Mouse (Mus musculus) hindbrain, embryonic 10.5 days (tissue): ENCODE data around the gene Cdkl4. TPM values are rescaled to one million over a fixed set of nuclear protein-coding genes. Genes with fewer than 3 reads are reported as not detected.
"Not testable (repeated sequence)": the region's sequence is repeated elsewhere in the genome, so short reads cannot be mapped to it uniquely, and the experiment has no call there.

Experiments
- DNase-seq: peaks from one replicate; pipeline ENCODE4 v3.0.0-alpha.2; 2017; ENCODE audit warnings: low spot score
- H3K27ac ChIP-seq: fragments of 300-500 bp; sonication (generic); 2 replicates; pipeline ENCODE4 v1.5.1; 2016; ENCODE audit warnings: mild to moderate bottlenecking, moderate library complexity
- H3K27me3 ChIP-seq: fragments of 300-500 bp; sonication (generic); 2 replicates; pipeline ENCODE4 v1.6.1; 2016; ENCODE audit warnings: mild to moderate bottlenecking; ENCODE audit not compliant: poor library complexity, insufficient read depth, severe bottlenecking
- H3K36me3 ChIP-seq: fragments of 300-500 bp; sonication (generic); 2 replicates; pipeline ENCODE4 v1.6.1; 2016; ENCODE audit warnings: mild to moderate bottlenecking, moderate library complexity
- H3K4me1 ChIP-seq: fragments of 300-500 bp; sonication (generic); replicated peaks from 2 replicates; pipeline ENCODE4 v1.6.1; 2016; ENCODE audit warnings: mild to moderate bottlenecking
- H3K4me3 ChIP-seq: fragments of 300-500 bp; sonication (generic); 2 replicates; pipeline ENCODE4 v1.5.1; 2016; ENCODE audit warnings: mild to moderate bottlenecking, moderate library complexity
- H3K9me3 ChIP-seq: fragments of 300-500 bp; sonication (generic); 2 replicates; pipeline ENCODE4 v1.6.1; 2016; ENCODE audit warnings: mild to moderate bottlenecking, moderate library complexity
- WGBS: fragments of 180-500 bp; shearing (Covaris S2); methylation state at CpG from one replicate; pipeline ENCODE4 v1.1.7; 2016; 5-methylcytosine and 5-hydroxymethylcytosine counted together
- polyA plus RNA-seq: library from polyadenylated mRNA; unstranded; fragments of >200 nt; fragmentation: Nextera tagmentation; extraction: Ambion mirVana; gene quantifications from 2 replicates; pipeline ENCODE4 v1.2.1, GENCODE M21; 2016

Gene Cdkl4
- polyA plus RNA-seq, 1 experiment from 2014 or later, result 2.9 TPM

DNA sequence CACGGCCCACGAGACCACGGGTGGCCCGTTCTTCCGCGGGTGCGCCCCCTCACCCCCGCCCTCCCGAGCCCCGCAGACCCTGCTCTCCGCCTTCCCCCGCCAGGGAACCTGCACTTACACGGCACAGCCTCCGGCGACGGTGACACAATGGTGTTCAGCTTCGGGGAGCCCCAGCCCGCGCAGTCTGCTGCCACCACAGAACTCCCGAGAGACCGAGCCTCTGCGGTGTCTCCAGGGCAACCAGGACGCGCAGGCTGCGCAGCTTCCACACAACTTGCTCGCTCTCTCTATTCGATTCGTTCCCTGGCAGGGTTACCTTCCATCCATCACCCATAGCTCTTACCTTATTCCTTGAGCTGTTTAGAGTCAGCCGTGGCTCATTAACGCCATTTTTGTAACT lies 399 bp downstream of the Cdkl4 start:
- WGBS, result 1% methylated on average over 30 of the region's 30 CpGs
- peaks cover 18% of the 10 kb centered on the region for H3K4me1 ChIP-seq
- no peaks in the 10 kb centered on the region for H3K27me3 ChIP-seq
- H3K27ac ChIP-seq, result peak overlapping the region; percentile 84
- peaks cover 23% of the 10 kb centered on the region for H3K36me3 ChIP-seq
- H3K9me3 ChIP-seq, result no peaks in the 10 kb centered on the region
- H3K4me3 ChIP-seq, result peak overlapping the region; percentile 66
- DNase-seq, result peak; percentile 72

DNA sequence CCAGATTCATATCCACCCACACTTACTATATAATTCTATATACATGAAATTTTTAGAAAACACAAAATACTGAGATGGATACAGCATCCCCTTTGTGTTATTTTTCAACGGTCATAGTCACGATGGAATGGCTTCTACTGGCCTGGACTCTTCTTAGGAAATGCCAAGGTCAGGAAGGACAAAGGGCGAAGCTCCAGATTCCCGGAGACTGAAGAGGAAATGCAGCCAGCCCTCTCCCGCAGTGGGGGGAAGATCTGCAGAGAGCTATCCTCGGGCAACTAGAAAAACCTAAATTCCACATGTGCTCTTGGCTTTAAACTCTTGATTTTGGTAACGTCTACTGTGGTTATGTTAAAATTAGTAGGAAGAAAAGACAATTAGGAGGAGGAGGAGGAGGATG lies 2.6 kb downstream of the Cdkl4 start:
- Histone ChIP-seq H3K4me3 (no peak overlapping the region), H3K9me3 (no peaks in the 10 kb centered on the region), H3K27me3 (no peaks in the 10 kb centered on the region), H3K4me1 (peaks cover 25% of the 10 kb centered on the region), H3K36me3 (0 out of 2 replicates have a peak, but pooled peaks cover 3% of the 10 kb centered on the region), H3K27ac (no peak overlapping the region)
- 71% methylated on average over 7 of the region's 7 CpGs for WGBS
- no peak for DNase-seq

DNA sequence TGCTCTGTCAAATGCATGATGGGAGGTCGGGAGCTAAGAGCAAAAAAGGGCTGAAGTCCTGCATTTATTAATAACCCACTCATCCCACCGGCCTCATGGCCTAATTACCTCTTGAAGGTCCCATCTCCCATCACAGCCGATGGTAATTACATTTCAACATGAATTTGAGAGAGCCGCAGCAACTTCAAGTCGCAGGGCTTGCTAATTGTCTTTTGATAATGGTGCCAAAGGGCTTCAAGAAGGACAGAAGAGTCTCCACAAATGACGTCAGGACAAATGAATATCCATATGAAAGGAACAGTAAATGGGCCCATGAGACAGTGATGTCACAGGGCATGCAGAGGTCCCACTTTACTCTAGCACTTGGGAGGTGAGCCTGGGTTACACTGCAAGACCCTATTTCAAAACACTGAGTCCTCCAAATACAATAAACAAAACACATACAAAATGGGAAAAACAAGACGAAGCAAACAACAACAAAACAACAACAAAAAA lies 3.1 kb downstream of the Cdkl4 start:
- H3K27ac ChIP-seq, result no peak overlapping the region
- no peak overlapping the region for H3K4me3 ChIP-seq
- DNase-seq, result no peak
- no peaks in the 10 kb centered on the region for H3K9me3 ChIP-seq
- WGBS, result 73% methylated on average over 7 of the region's 7 CpGs
- H3K36me3 ChIP-seq, result no peaks in the 10 kb centered on the region
- no peaks in the 10 kb centered on the region for H3K27me3 ChIP-seq
- peaks cover 25% of the 10 kb centered on the region for H3K4me1 ChIP-seq

DNA sequence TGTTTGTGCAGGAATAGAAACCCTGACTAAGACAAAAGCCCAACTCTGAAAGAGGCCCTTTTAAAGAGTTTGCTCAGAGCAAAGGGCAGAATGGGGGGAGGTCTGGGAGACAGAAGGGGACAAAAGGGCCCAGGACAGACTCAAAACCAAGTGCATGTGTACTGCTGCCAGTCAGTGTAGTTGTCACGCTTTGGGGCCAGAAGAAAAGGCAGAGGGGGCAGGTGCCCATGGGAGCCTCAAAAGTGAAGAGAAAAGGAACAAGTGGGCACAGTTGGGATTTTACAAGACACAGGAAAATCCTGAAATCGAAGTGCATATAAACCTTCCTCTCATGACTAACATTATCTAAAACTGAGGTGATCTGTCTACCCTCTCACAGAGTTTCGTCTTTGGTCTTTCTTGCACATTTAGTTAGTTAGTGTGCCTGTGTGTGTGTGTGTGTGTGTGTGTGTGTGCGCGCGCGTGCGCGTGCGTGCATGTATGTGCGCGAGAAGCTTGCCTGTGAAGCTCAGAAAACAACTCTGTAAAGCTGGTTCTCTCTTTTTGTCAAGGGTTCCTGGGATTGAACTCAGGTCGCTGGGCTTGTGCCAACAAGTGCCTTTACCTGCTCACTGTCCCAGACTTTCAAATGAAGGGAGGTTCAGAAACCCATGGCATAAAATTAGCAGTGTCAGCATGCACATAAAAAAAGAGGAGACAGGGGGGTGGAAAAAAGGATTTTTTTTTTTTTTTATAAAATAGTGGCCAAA lies 5.3 kb downstream of the Cdkl4 start:
- Histone ChIP-seq H3K4me1 (peaks cover 21% of the 10 kb centered on the region), H3K27ac (no peak overlapping the region), H3K9me3 (0 out of 2 replicates have a peak, but pooled peaks cover 3% of the 10 kb centered on the region), H3K36me3 (no peaks in the 10 kb centered on the region), H3K27me3 (no peaks in the 10 kb centered on the region), H3K4me3 (no peak overlapping the region)
- 89% methylated on average over 13 of the region's 13 CpGs for WGBS
- no peak for DNase-seq

DNA sequence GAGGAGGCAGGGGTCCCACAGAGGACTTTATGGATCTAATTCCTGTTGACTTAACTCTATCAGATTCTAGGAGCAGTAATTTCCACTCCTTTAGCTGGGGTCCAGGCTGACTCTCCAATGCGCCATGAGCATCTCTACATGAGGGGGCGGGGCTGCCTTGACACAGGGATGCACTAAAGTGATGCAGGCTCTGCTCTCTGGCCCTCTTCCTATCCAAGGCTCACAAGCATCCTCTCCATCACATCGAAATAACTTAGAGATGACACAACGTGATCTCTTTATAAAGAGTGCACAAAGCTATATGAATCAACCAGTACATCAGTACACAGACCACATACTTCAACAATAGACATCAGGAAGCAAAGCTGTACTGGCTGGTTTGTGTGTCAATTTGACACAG lies 6.2 kb downstream of the Cdkl4 start:
- WGBS, result 89% methylated on average over 4 of the region's 4 CpGs
- no peaks in the 10 kb centered on the region for H3K36me3 ChIP-seq
- 0 out of 2 replicates have a peak, but pooled peaks cover 7% of the 10 kb centered on the region for H3K9me3 ChIP-seq
- no peak for DNase-seq
- H3K27ac ChIP-seq, result no peak overlapping the region
- H3K4me1 ChIP-seq, result peaks cover 12% of the 10 kb centered on the region
- H3K4me3 ChIP-seq, result no peak overlapping the region
- H3K27me3 ChIP-seq, result no peaks in the 10 kb centered on the region

DNA sequence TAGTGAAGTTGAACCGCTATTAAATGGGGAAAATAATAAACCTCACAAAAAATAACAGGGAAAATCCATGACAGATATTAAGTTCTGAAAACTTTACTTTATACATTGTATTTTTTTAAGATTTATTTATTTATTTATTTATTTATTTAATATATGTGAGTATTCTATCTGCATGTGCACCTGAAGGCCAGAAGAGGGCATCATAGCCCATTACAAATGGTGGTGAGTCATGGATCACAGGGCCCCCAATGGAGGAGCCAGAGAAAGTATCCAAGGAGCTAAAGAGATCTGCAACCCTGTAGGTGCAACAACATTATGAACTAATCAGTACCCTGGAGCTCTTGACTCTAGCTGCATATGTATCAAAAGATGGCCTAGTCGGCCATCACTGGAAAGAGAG lies 7.9 kb downstream of the Cdkl4 start:
- WGBS, result 95% methylated on average over 1 of the region's 2 CpGs

DNA sequence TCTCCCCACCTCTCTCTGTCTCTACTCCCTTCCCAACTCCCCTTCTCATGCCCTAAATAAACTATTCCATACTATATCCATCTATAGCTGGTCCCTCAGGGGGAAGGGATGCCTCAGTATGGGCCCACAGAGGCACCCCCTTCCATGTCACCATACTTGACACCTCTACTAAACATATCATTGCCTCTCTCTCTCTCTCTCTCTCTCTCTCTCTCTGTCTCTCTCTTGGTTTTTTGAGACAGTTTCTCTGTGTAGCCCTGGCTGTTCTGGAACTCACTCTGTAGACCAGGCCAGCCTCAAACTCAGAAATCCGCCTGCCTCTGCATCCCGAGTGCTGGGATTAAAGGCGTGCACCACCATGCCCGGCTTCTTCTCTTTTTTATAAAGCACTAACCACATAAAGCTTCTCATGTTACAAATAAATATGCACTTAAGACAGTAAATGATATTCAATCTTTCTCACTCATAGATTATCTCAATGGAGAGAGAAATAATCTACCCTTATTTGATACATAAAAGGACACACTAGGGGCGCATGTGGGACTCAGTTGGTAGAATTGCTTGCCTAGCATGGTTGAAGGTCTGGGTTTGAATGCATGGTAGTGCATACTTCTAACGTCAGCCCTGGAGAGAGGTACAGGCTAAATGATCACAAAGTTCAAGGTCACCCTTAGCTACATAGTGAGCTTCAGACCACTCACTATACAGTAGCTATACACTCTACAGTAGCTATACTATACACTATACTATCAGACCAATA lies 8.6 kb downstream of the Cdkl4 start:
- peaks cover 12% of the 10 kb centered on the region for H3K4me1 ChIP-seq
- peaks cover 15% of the 10 kb centered on the region for H3K36me3 ChIP-seq
- H3K4me3 ChIP-seq, result no peak overlapping the region
- 90% methylated on average over 6 of the region's 6 CpGs for WGBS
- DNase-seq, result no peak
- H3K27me3 ChIP-seq, result no peaks in the 10 kb centered on the region
- H3K9me3 ChIP-seq, result peaks cover 24% of the 10 kb centered on the region; the same call in 1 of the 2 replicates
- H3K27ac ChIP-seq, result no peak overlapping the region

More for the DNA sequence above, 7.9 kb downstream of the Cdkl4 start:
- H3K27me3 ChIP-seq, H3K27ac ChIP-seq, H3K36me3 ChIP-seq, H3K4me3 ChIP-seq: not testable (repeated sequence)
- DNase-seq, result peak; percentile 2
- peaks cover 24% of the 10 kb centered on the region; the same call in 1 of the 2 replicates for H3K9me3 ChIP-seq
- H3K4me1 ChIP-seq, result peaks cover 12% of the 10 kb centered on the region

DNA sequence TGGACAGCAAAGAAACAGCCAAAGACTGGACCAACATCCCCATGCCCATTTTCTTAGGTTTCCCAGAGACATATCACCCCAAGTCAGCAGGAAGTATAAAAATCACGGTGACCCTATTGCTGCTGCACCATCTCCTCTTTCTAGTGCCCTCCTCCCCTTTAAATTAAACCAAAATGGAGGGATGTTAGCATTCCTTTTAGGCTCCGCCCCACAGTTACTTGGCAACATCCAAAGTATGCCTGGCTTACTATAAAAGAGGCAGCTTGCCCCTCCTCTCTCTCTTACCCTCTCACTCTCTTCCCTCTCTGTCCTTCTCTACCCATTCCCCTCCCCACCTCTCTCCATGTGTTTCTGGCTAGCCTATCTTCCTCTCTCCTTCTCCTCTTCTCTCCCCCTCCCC lies 9.2 kb downstream of the Cdkl4 start:
- peaks cover 21% of the 10 kb centered on the region for H3K36me3 ChIP-seq
- peak; percentile 1 for DNase-seq
- no peak overlapping the region for H3K27ac ChIP-seq
- H3K4me3 ChIP-seq, result no peak overlapping the region
- peaks cover 12% of the 10 kb centered on the region for H3K4me1 ChIP-seq
- H3K9me3 ChIP-seq, result peaks cover 24% of the 10 kb centered on the region; the same call in 1 of the 2 replicates
- no peaks in the 10 kb centered on the region for H3K27me3 ChIP-seq
- 78% methylated on average over 2 of the region's 2 CpGs for WGBS

DNA sequence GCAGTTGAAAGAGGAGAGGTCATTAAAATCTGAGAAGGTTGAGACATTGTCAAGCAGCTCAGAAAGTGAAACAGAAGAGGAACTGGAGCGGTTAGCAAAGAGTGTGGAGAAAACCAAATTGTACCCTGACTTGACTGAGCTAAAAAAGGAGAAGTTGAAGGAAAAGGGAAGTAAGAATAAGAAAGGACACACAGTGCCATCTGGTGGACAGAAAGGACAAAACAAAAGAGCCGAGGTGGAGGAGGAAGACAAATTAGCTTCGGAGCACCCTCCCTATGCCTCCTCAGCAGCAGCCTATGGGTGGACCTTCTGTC lies 13.0 kb downstream of the Cdkl4 start:
- 0 out of 2 replicates have a peak, but pooled peaks cover 3% of the 10 kb centered on the region for H3K4me1 ChIP-seq
- no peak overlapping the region for H3K27ac ChIP-seq
- no peak overlapping the region for H3K4me3 ChIP-seq
- WGBS, result 78% methylated on average over 3 of the region's 3 CpGs
- peaks cover 21% of the 10 kb centered on the region for H3K36me3 ChIP-seq
- DNase-seq, result no peak
- H3K9me3 ChIP-seq, result peaks cover 24% of the 10 kb centered on the region; the same call in 1 of the 2 replicates
- H3K27me3 ChIP-seq, result no peaks in the 10 kb centered on the region

DNA sequence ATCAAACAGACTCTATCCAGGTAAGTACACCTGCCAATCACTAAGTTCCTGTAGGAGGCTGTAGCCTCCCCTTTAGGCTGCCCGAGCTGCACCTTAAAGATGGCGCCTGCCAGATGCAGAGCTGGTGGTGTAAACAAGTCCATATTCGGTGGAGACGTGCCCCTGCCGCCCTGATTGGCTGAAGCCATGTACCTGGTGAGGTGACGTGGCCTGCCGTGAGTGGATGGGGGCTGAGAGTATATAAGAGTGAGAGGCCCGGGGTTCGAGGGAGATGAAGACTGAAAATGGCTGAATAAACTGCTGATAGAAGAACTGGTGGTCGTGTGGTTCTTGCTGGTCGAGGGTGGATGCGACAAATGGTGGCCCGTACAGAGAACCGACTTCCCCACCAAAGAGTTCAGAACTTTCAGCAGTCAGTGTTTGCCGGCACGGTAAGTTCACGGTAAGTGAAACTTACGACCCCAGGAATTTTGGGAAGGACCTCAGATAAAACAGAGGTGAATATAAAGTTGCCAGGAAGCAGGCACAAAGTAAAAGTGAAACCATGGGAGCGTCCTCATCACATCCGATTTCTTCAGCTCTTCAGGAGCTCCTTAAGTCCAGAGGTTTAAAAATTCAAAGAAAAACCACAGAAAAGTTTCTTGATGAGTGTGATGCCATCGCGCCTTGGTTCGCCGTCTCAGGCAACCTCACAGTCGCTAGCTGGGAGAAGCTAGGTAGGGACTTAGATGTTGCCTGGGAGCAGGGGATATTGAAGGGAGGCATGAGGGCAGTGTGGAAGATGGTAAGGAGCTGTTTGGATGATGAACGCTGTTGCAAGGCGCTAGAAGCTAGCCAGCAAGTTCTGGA lies 13.6 kb downstream of the Cdkl4 start:
- not testable (repeated sequence) for H3K4me1 ChIP-seq, H3K4me3 ChIP-seq, H3K27ac ChIP-seq, H3K27me3 ChIP-seq, DNase-seq
- WGBS, result 96% methylated on average over 27 of the region's 27 CpGs
- peaks cover 24% of the 10 kb centered on the region; the same call in 1 of the 2 replicates for H3K9me3 ChIP-seq
- H3K36me3 ChIP-seq, result peaks cover 21% of the 10 kb centered on the region

DNA sequence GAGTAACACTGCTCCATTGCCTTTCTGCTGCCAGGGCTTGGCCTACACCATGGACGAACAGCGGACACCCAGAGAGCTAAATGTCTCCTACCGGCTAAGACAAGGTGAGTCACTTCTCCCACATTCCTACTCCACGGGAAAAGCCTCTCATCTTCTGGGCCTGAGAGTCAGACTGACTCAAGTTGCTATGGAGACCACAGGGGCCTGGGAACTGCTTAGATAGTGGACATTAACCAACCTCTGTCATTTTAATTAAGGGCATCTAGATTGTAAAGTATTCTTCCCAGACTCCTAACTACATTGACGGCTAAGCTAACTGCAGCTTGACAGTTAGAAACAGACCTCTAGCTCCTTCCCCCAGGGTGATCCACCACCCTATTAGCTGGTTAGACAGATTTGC lies 14.8 kb downstream of the Cdkl4 start:
- 78% methylated on average over 5 of the region's 5 CpGs for WGBS
- no peak overlapping the region for H3K27ac ChIP-seq
- DNase-seq, result no peak
- no peak overlapping the region for H3K4me3 ChIP-seq
- H3K4me1 ChIP-seq, result peaks cover 10% of the 10 kb centered on the region; the same call in 1 of the 2 replicates
- H3K27me3 ChIP-seq, result no peaks in the 10 kb centered on the region
- peaks cover 22% of the 10 kb centered on the region; the same call in 1 of the 2 replicates for H3K9me3 ChIP-seq
- H3K36me3 ChIP-seq, result peaks cover 21% of the 10 kb centered on the region

DNA sequence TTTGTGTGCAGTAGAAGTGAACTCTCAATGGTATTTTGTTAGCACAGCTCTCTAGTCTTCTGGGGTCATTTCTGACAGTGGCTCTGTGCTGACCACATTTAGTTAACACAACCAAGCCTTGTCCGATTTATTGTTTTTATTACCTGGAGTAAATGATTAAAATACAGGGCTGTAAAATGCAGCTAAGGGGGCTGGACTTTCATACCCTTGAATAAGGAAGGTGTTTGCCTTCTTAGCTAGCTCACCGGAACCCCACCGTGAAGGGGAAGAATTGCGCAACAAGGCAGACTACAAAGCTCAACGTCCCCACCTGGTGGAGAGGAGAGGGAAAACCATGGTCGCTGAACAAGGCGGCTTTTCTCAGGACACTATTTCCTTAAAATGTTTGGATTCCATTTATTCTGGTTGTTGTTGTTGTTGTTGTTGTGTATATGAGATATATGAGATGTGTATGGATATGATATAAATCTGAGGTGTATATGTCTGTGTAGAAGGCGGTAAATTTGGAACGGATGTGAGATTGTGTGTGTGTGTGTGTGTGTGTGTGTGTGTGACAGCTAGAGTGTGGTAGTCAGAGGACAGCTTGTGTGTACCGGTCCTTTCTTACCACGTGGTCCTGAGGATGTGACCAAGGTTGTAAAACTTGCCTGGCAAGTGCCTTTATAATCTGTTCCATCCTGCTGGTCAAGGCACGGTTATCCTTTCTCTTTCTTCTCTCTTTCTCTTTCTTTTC lies 16.8 kb downstream of the Cdkl4 start:
- peaks cover 25% of the 10 kb centered on the region for H3K36me3 ChIP-seq
- peaks cover 10% of the 10 kb centered on the region; the same call in 1 of the 2 replicates for H3K9me3 ChIP-seq
- no peak overlapping the region for H3K27ac ChIP-seq
- peak; percentile 59 for DNase-seq
- no peaks in the 10 kb centered on the region for H3K27me3 ChIP-seq
- 25% methylated on average over 12 of the region's 12 CpGs for WGBS
- H3K4me1 ChIP-seq, result peaks cover 10% of the 10 kb centered on the region; the same call in 1 of the 2 replicates
- H3K4me3 ChIP-seq, result no peak overlapping the region
